Mouse (Mus musculus): Measurements from ENCODE around the gene Gpr150. TPM values are rescaled to one million over a fixed set of nuclear protein-coding genes. Genes with fewer than 3 reads are reported as not detected.

The Gpr150 gene
- total RNA-seq, 2 experiments from 2014 or later, result 2.8 to 2.9 TPM

- no peak for DNase-seq
These were observed 39.3 kb downstream of the Gpr150 start for GRCm38 (mm10) chr13:76017465-76017864.

GRCm38 (mm10) chr13:76014511-76014910, 42.3 kb downstream of the Gpr150 start:
- intact Hi-C loops (cut with DNase I), result no loop called here
- DNase-seq, result no peak

More at GRCm38 (mm10) chr13:76017465-76017864, 39.3 kb downstream of the Gpr150 start:
- intact Hi-C loops (cut with DNase I), result loop anchor here (5.0 kb wide), 1 partner anchor 75 kb away; the partner anchor contains the start of gene Rhobtb3

Other genes starting within 250 kb of the Gpr150 start
- gene Glrx, start 217.1 kb downstream of the Gpr150 start, total RNA-seq (2021), result 10 to 100 TPM; 35.0 to 36.1 TPM
- gene Rhobtb3, start 113.1 kb downstream of the Gpr150 start, total RNA-seq (2021), result 10 to 100 TPM; 29.7 to 33.7 TPM
- 1 to 10 TPM in 1 of 2 experiments, under 1 TPM in 1; 0.68 to 1.3 TPM for gene Spata9, start 89.8 kb downstream of the Gpr150 start, total RNA-seq (2021)
- gene Rfesd, start 38.3 kb downstream of the Gpr150 start, total RNA-seq (2021), result 10 to 100 TPM; 14.2 to 15.1 TPM
- 1 to 10 TPM; 4.0 to 5.7 TPM for gene Arsk, start 41.7 kb upstream of the Gpr150 start, total RNA-seq (2021)
- 10 to 100 TPM; 24.4 to 28.2 TPM for gene Ttc37, start 41.7 kb upstream of the Gpr150 start, total RNA-seq (2021)
- under 1 TPM in 1 of 2 experiments, not detected in 1; 0.26 TPM for gene Fam81b, start 248.1 kb upstream of the Gpr150 start, total RNA-seq (2021)